Mouse (Mus musculus) G1E (cell line): ENCODE results near the gene Dnajc1.

Experiments used
- CTCF ChIP-seq: IDR thresholded peaks from 2 replicates; pipeline ENCODE4 v1.5.1; 2012; ENCODE audit warnings: low read depth, low read length, inconsistent platforms, mixed read lengths
- GATA1 ChIP-seq: IDR thresholded peaks from 2 replicates; pipeline ENCODE4 v1.6.1; 2012; ENCODE audit warnings: borderline replicate concordance, low read length, inconsistent platforms, mixed read lengths
- GATA2 ChIP-seq: IDR thresholded peaks from 2 replicates; pipeline ENCODE4 v1.6.1; 2012; ENCODE audit warnings: low read depth, low read length, inconsistent platforms, borderline replicate concordance
- POLR2AphosphoS5 ChIP-seq: IDR thresholded peaks from 2 replicates; pipeline ENCODE4 v1.6.1; 2012; ENCODE audit warnings: low read depth, low read length, inconsistent platforms; ENCODE audit not compliant: insufficient replicate concordance
- TAL1 ChIP-seq: conservative IDR thresholded peaks from 2 replicates; pipeline ENCODE4 v1.6.1; 2012; ENCODE audit warnings: low read depth, low read length, inconsistent platforms, mixed read lengths

- TF ChIP-seq TAL1 (no peak), CTCF (no peak), GATA1 (no peak), GATA2 (no peak), POLR2AphosphoS5 (no peak)
Observed at GRCm38 (mm10) chr2:18318671-18319070, 74.0 kb downstream of the Dnajc1 start.
